Mouse (Mus musculus) lung, postnatal 0 days (tissue): ENCODE results near the gene Prkcg.

Experiments used
- CTCF ChIP-seq: IDR thresholded peaks from 2 replicates; pipeline ENCODE4 v1.5.1; 2016; ENCODE audit warnings: antibody characterized with exemption, mild to moderate bottlenecking
- EP300 ChIP-seq: IDR thresholded peaks from 2 replicates; pipeline ENCODE4 v1.6.1; 2016; ENCODE audit warnings: antibody characterized with exemption, mild to moderate bottlenecking, control low read depth

DNA sequence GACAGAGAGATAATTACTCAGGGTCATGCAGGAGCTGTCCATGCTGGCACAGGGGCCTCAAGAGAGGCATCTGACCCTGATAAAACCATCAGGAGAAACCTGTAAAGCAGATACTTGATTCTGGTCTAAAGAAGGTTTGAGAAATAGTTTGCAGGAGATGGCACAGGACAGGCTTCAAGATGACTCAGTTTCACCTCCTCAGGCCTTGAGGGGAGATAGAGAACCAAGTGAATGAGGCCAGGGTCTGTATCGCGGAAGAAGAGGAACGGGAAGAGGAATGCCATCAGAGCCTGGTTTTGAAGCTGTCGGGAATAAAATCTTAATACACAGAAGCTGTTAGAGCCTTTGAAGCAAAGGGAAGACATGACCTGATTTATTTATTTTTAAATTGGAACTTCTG, 28.7 kb downstream of the Prkcg start:
- TF ChIP-seq CTCF = no peak
- TF ChIP-seq EP300 = no peak
